Mouse (Mus musculus): ENCODE measurements around the gene Mob3a. TPM values are rescaled to one million over a fixed set of nuclear protein-coding genes. Genes with fewer than 3 reads are reported as not detected.
A peak's percentile ranks its signal among the peaks of the same experiment; 100 is the strongest.

Gene Mob3a
- total RNA-seq, 2 experiments from 2014 or later = 13.2 to 13.5 TPM

DNA sequence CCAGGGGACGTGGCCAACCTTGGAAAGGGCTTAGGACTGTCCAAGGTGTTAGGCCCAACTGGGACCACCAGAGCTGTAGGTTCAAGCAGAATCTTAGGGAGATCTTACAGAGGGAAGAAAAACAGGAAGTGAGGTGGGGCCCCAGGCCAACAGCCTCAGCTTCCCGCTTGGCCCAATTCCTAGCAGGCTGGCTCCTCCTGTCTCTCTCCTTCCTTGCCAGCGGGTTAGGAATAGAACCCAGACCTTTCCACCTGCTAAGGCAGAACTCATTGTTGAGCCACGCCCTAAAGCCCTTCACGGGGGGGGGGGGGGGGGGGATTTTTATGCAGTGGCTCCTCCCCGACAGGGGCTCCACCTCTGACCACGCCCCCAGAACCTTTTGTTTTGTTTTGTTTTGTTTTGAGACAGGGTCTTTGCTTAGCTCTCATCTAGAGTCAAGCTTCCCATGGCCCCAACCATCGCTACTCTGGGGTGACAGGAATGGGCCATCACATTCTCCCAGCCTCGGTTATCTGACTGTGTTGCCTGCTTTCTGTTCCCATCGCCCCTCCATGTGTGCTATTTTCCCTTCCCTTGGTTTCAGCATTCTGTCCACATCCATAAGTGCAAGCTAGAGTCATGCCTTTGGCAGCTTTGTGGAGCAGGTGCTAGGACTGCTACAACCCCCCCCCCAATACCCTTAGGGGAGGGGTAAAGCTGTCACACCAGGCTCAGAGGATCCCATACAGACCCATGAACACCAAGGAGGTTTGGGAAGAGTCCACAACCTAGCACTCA, 23.0 kb downstream of the Mob3a start:
- no peak for DNase-seq (ENCODE audit: low spot score in 2 of 2)

DNA sequence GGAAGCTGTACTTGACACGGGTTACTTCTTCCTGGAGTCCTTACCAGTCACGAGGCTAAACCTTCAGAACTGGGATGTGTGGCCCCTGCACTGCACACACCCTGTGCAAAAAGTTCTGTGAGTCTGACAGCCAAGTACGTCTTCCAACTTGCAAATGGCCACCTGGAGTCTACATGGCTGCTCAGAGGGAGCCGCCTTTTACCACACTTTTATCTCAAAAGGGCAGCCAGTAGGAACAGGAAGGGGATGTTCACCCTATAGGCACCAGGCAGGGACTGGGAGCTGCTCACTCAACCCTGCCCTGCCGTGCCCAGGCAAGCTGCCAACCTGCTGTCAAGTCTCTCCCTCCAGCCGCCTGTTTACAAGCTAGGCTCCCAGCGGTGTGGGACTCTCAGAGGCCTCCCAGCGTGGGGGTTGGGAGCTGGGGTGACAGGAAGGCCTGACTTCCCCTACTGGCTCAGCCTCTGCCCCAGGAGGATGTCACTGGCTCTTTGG, 23.8 kb downstream of the Mob3a start, which contains the start of gene Mknk2:
Mknk2 (minus strand) TSS at position 171 of the 495 bp plus-strand sequence.
- DNase-seq (ENCODE audit: low spot score in 2 of 2) = peak; percentile 68 to 83

DNA sequence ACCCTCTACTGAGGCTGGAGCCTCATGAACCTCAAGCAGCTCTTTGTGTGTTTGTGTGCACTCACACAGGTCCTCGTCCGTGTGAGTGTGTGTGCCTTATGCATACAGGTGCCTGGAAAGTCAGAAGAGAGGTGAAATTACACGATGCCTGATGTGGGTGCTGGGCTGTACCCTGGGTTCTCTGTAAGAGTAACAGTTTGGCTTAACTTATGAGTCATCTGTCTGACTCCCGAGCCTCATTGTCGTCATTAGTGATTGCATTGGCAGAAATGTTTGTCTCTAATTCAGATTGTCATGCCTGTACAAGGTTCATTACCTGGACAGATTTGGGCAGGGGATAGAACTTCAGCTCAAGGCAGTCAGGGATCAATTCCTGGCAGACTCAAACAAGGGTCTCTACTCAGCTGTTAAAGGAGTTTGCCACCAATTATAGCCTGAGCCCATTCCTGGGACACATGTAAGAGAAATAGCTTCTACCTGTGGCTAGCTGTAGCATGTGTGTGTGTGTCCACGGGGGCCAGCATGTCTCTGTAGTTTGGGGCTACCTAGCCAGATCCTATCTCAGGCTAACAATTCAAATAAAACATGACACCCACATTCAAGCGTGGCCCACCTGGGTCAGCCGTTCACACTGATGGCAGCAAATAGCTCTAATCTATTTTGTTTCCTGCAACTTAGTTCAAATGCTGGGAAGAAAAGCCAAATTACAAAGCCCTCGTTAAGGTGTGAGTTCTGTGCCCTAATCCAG, 24.5 kb downstream of the Mob3a start:
- peak in 1 of 2 experiments; percentile 47 for DNase-seq (ENCODE audit: low spot score in 2 of 2)

DNA sequence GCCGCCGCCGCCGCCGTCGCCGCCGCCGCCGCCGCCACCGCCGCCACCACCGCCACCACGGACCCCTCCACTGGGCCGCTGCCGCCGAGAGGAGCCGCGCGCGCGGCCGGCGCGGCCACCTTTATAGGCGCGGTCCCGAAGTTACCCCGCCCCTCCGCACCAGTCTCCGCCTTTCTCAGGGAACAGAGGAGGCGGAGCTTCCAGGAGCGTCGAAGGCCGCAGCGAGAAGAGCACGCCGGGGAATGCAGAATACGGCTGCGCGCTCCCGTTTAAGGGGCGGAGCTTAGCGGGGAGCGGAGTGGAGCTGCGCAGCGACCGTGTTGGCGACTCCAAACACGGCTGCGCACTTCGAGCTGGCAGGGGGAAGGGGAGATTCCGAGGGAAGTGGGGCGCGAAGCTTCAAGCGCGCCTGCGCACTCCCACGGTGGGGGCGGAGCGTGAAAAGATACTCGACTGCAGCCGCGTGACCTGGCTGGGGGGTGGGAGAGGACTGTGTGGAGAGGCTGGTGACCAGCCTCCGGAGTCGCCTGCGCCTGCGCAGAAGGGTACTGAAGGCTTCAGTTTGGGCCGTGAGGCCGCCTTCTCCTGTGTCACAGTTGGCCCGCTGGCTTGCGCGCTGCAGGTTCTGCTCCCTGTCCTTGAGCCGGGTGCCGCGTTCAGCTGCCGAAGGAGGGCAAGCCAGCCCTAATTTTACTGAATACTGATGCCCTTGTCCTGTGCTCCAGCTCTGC, 25.4 kb downstream of the Mob3a start:
- DNase-seq (ENCODE audit: low spot score in 2 of 2) = peak; percentile 99 to 100

DNA sequence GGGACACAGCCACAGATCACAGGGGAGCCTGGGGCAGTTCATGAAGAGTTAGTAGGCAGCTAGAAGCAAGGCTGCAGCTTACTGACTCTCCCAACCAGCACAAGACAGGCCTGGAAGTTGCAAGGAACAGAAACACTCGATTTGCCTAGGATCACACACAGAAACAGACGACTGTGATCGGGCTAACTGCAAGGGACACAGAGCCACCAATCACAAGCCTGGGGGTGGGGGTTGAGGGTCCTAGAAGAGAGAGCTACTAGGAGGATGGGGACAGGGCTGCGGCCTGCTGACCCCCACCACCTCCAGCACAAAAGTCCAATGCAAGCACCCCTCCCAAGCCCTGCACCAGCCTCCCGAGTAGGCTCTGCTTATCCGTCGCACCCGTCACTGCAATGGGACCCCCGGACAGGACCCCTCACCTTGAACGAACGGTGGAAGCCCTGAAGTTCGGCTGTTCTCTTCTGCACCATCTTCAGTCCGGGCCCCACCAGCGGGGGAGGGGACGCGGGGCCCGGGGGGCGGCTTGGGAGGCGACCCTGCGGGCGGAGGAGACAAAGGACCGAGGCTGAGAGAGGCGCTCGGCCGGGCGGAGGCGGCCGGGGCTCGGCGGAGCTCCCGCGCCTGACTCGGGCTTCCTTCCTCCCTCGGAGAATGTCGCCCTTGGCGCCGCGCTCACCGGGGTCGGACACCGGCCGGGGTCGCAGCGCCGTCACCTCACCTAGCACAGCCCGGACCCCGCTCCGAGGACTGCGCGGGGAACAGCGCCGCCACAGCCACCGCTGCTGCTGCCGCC, 26.2 kb downstream of the Mob3a start:
- DNase-seq (ENCODE audit: low spot score in 2 of 2) = no peak

DNA sequence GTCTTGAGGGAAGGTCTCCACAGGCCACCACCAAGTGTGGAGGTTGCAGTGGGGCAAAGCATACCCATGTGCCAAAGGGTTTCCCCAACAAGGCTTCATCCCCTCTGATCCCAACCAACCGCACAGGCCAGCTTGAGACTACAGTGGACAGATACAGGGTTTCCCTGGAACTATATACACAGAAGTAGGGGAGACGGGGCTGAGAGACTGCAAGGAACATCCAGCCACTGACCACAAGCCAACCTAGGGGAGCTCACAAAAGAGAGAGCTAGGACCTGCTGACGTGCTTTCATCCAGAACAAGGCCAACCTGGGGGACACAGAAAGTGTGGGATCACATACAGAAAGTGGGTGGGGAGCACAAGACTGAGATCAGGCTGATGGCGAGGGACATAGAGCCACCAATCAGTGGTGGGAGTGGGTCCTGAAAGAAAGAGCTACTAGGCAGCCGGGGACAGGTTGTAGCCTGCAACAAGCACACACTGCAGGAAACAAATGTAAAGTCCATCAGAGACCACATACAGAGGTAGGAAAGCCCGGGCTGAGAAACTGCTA, 26.8 kb downstream of the Mob3a start:
- no peak for DNase-seq (ENCODE audit: low spot score in 2 of 2)

DNA sequence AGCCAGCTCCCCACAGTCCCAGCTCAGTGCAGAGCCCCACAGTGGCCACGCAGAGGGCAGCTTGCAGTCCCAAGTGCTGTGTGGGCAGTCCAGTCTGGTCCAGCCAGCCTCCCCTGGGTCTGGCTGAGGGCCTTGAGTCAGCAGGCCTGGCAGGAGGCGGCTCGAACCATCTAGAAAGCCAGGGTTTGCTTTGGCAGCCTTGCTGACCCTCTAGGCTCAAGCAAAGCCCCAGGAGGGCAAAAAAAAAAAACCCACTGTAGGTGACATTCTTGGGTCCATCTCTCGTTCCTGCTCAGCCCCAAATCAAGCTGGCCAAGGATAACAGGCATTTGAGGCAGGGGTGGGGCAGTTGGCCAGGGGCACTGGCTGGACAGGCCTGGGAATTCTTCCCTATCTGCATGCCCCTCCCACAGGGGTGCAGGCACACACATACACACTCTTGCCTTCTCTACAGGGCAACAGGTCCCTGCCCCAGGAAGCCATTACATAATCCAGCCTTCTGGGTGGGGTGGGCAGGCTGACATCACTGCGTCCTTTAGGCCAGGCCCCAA, 27.5 kb downstream of the Mob3a start:
- no peak for DNase-seq (ENCODE audit: low spot score in 2 of 2)

DNA sequence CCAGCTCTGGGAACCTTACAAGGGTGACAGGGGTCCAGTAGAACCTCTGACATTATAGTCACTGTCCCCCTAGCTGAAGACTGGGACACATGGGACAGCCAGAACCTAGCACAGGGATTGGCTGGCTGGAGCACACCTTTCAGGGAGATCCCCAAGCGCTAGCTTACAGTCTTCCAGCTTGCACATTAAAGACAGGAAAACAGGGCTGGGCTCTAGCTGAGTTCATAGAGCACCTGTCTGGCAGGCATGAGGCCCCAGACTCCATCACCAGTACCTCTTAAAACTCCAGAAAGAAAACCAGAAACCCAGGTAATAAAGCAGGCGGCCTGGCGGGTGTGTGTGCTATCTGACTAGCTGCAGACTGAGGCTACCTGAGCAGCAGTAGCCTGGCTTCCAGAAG, 28.1 kb downstream of the Mob3a start:
- no peak for DNase-seq (ENCODE audit: low spot score in 2 of 2)

DNA sequence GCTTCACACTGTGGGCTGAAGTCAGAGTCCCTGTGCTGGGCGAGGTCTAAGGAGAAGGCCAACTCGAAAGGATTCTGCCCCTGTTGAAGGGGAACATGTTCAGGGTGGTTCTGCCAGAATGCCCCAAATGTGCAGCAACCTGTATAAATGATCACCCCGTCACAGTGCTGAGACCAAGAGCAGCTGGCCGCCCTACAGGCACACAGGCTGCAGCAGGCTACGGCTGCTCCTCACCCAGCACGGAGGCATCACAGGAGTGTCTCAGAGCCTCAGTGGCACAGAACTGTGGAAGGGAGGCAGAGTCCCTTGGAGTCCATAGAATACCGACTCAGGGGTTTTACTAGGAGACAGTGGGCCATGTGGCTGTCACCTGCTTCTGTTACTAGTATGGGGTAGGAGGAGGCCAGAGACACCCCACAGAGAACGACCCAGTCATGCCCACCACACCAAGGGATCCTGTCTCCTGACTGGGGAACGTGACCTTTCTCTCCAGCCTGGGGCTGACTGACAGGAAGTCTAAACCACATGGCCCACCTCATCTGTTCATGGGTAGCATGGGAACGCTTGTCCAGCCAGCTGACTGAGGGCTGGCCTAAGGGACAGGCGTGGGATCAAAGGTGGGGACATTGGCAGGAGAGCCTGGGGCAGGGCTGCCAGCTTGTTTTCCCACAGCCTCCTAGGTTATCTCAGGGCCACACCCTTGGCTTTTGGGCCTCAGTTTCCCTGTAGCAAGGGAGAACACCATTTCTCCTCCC, 29.7 kb downstream of the Mob3a start:
- DNase-seq (ENCODE audit: low spot score in 2 of 2) = no peak

DNA sequence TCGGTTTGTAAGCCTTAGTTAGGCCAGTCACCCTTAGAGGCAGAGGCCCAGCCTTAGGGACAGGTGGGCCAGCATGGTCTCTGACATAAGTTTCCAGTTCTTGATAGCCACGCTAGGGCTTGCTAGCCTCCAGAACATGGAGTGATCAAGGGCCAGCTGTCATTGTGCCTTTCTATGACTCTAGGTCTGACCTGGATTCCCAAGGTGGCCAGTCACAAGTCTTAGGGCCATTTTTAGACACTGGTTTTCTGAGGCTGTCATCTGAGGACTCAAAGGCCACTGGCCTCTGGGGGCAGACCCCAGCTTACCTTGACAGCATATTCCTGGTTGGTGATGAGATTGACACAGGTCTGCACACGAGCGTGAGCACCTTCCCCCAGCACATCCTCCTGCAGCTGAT, 30.5 kb downstream of the Mob3a start:
- no peak for DNase-seq (ENCODE audit: low spot score in 2 of 2)

DNA sequence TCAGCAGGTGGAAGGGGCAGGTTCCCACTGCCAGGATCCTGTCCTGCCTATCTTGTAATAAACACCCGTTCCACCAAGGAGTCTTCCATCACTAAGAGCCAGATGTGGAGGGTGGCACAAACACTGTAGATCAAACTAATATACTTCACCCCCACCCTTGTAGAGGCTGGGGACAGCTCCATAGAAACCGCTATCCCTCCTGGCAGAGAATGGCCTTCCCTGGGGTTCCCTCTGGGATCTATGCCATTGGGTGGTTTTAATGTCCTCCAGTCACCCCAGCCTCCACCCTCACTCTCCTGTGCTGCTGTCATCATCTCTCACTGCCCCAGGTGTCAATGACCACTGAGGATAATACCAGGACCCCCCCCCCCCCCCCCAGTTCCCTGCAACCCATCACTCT, 31.2 kb downstream of the Mob3a start:
- DNase-seq (ENCODE audit: low spot score in 2 of 2) = no peak

DNA sequence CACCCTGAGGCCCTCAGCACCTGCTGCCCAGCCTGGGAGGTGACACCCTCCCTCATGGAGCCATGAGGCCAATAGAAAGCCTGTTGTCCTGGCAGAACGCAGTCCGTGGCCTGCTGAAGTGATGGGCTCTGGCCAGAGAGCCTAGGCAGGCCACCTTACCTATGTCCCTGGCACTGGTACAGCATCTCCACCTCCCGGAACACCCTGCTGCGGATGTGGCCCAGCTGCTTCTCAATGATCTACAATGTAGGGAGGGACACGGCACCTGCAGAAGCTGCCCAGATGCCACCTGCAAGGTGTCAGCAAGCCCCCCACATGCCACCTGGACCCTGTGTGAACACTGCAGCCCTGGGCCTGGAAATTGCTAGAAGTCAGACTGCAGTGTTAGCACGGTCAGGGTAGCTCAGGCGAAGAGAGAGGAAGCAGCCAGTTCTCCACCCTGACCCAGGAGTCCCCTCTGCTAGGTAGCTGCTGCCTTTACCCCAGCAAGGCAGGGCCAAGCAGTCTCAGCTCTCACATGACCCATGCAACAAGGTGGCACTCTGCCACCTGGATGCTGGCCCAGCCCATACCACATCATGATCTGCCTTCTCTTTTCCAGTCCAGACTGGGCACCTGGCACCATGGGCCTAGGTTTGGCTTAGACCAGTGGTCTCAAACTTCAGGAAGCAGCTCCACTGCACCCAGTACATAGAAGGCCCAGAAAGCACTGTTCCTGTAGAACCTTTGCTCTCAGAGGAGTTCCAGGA, 31.9 kb downstream of the Mob3a start:
- no peak for DNase-seq (ENCODE audit: low spot score in 2 of 2)

DNA sequence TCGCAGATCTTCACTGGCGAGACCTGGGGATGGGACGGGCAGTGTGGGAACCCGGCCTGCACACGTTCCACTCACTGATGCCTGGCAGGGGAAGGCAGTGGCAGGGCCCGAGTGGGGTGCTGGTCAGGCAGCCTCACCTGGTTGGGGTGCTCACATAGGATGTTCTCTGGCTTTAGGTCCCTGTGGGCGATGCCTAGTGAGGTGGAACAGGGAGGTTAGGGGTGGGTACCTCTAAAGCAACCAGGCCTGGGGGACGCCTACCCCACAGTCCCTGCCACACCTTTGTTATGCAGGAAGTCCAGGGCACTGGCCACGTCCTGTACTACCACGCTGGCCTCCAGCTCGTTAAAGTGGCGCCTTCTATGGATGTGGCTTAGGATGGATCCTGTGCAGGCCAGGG, 32.8 kb downstream of the Mob3a start:
- no peak for DNase-seq (ENCODE audit: low spot score in 2 of 2)

DNA sequence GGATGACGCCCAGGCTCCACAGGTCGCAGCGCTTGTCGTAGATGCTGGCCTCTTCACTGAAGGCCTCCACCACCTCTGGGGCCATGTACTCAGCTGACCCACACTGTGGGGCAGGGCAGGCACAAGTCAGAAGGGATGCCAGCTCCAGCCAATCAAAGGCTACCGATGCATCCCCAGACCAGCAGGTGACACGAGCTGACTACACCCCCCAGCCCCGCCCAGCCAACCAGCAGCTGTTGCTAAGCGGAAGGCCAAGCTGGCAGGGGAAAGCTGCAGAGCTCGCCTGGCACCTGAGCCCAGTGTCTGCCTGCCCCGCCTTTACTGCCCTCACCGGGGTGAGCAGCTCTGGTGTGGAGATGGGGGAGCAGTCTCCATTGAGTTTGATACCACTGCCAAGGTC, 33.2 kb downstream of the Mob3a start:
- DNase-seq (ENCODE audit: low spot score in 2 of 2) = no peak

DNA sequence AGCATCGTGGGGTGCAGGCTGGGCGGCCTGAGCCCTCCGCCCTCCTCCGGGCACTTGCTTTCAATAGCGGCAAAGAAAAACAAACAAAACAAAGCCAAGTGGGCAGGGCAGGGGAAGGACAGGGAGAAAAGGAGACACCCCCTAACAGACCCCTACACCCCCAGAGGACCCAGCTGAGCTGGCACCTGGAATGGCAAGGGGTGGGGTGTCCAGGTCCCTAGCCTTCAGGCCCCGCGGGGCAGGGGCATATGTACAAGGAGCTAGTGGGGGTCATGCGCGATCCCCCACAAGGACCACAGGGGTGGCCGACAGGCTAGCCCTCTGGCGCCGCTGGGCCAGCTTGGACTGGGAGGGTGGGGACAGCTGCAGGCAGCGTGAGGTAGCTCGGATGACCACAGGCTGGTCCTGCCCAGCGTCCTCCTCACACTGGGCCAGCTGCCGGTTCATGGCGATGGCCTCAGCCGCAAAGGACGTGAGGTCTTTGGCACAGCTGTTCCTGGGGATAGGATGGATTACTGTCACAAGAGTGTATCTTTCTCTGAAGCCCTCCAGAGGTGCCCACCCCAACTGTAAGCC, 34.9 kb downstream of the Mob3a start:
- DNase-seq (ENCODE audit: low spot score in 2 of 2) = no peak

DNA sequence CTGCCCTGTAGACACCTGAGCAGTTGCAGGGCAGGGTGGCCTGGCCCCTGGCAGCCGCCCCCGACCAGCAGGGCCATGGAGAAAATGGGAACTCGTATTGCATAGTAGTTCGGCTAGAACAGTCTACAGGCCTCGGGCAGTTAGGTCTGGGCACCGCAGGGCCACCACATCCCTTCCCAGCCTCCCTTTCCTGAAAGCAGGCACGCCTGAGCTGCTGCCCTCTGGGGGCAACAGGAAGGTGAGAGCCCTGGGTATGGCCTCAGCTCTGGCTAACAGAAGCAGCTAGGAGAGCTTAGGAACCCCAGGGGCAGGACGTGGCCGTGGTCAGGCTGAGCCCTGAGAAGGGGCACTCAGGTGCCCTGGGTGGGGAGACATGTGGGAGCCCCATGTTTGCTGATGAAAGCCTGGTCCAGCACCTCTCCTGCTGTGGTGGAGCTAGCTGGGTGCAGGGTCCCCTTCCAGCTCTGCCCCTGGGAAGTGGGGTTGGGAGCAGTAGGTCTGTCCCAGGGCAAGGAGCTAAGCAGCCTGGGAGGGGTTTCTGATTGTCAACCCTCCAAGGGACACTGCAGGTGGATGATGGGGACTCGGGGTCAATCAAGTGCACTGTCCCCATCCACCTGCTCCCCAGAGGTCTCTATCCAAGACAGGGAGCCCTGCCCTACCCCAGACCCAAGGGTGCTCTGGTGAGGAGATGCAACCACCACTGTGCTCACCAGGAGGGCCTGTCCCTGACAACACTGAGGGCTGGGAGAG, 35.6 kb downstream of the Mob3a start:
- DNase-seq (ENCODE audit: low spot score in 2 of 2) = no peak

DNA sequence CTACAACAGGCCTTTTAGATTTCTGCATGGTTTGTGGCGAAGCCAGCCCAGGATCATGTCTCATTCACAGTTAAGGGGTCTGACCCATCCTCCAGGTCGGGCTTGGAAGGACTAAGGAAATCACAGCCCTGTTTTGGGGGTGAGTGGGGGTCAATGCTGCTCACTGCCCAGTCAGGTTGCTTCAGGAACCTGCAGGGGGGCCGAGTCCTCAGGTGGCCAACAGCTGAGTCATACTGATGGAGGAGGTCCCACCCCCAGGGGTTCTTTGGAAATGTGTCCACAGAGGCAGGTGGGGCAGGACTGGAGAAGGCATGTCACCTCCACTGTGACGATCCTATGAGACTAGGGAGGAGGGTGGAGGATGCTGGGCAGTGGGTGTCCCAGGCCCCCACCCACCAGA, 36.3 kb downstream of the Mob3a start:
- no peak for DNase-seq (ENCODE audit: low spot score in 2 of 2)

DNA sequence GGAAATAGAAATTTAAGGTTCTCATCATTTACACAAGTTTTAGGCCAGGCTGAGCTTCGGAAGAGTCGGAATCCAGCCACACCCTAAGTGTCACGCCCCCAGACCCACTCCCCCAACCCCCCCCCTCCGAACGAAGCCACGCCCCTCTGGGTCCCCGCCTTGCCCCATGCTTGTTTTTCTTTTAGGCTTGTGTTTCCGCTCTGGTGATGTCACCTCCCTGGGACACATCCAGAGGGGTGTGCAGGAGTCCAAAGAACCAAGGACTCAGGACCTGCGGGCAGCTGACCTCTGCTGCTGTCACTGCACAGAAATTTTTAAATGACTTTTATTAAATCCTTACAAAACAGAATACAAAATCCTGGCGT, 36.8 kb downstream of the Mob3a start:
- no peak for DNase-seq (ENCODE audit: low spot score in 2 of 2)
